Mouse (Mus musculus) heart, embryonic 12.5 days (tissue): ENCODE measurements at regions not wholly inside any gene's neighbourhood (a gene's known extent, or its start where the extent isn't known, plus 50 kb on each side); places are given as distances from the start of the nearest gene placed in this dataset.

ENCODE experiments used
- ATAC-seq: fragments of 200-750 bp; cut with Nextera tagmentation; 2 replicates; pipeline ENCODE4 v1.8.0; 2017; ENCODE audit warnings: moderate TSS enrichment, moderate library complexity; ENCODE audit not compliant: insufficient number of reproducible peaks, low FRiP score
- H3K27ac ChIP-seq: fragments of 300-500 bp; sonication (generic); 2 replicates; pipeline ENCODE4 v1.5.1; 2016; ENCODE audit warnings: mild to moderate bottlenecking, moderate library complexity; ENCODE audit not compliant: poor library complexity, severe bottlenecking
- H3K27me3 ChIP-seq: fragments of 300-500 bp; sonication (generic); replicated peaks from 2 replicates; pipeline ENCODE4 v1.6.1; 2016; ENCODE audit warnings: mild to moderate bottlenecking, moderate library complexity
- H3K36me3 ChIP-seq: fragments of 300-500 bp; sonication (generic); 2 replicates; pipeline ENCODE4 v1.6.1; 2016; ENCODE audit warnings: mild to moderate bottlenecking, moderate library complexity
- H3K4me1 ChIP-seq: fragments of 300-500 bp; sonication (generic); replicated peaks from 2 replicates; pipeline ENCODE4 v1.6.1; 2016; ENCODE audit warnings: mild to moderate bottlenecking
- H3K4me2 ChIP-seq: fragments of 300-500 bp; sonication (generic); 2 replicates; pipeline ENCODE4 v1.6.1; 2016; ENCODE audit warnings: mild to moderate bottlenecking, moderate library complexity
- H3K4me3 ChIP-seq: fragments of 300-500 bp; sonication (generic); 2 replicates; pipeline ENCODE4 v1.5.1; 2016; ENCODE audit warnings: mild to moderate bottlenecking
- H3K9ac ChIP-seq: fragments of 300-500 bp; sonication (generic); 2 replicates; pipeline ENCODE4 v1.6.1; 2016; ENCODE audit warnings: mild to moderate bottlenecking, moderate library complexity
- H3K9me3 ChIP-seq: fragments of 300-500 bp; sonication (generic); replicated peaks from 2 replicates; pipeline ENCODE4 v1.6.1; 2016; ENCODE audit warnings: mild to moderate bottlenecking, moderate library complexity
- WGBS: fragments of 180-500 bp; shearing (Covaris S2); methylation state at CpG from one replicate; pipeline ENCODE4 v1.1.7; 2016; 5-methylcytosine and 5-hydroxymethylcytosine counted together

DNA sequence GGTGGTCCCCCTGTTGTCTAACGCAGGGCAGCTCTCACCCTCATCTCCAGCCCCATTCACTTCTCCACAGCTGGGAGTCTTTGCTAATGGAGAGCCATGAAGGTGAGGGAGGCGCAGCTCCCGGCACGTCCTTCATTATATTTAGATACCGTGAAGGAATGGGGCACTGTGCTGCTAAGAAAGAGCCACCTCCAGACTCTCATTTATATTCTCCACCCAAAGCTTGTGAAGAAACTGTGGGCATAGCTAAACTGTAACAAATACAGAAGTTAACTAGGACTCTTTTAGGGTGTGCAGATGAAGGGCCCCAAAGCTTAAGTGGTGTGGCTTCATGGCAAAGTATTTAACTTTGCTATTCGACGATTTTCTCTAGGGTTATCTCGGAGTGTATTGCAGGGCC lies 136.4 kb downstream of the Ddx11 start:
- no peak overlapping the region for H3K4me3 ChIP-seq
- H3K27me3 ChIP-seq, result no peaks in the 10 kb centered on the region
- H3K4me1 ChIP-seq, result peaks cover 8% of the 10 kb centered on the region
- no peak overlapping the region for H3K27ac ChIP-seq
- no peak overlapping the region for H3K4me2 ChIP-seq
- no peaks in the 10 kb centered on the region for H3K36me3 ChIP-seq
- 64% methylated on average over 8 of the region's 8 CpGs for WGBS
- no peaks in the 10 kb centered on the region for H3K9me3 ChIP-seq
- no peak overlapping the region for H3K9ac ChIP-seq
- no peak for ATAC-seq

- H3K36me3 ChIP-seq, result no peaks in the 10 kb centered on the region
- no peak for ATAC-seq
- WGBS, result 48% methylated on average over 4 of the region's 4 CpGs
- H3K27me3 ChIP-seq, result 0 out of 2 replicates have a peak, but pooled peaks cover 6% of the 10 kb centered on the region
- no peaks in the 10 kb centered on the region for H3K9me3 ChIP-seq
- H3K4me1 ChIP-seq, result no peaks in the 10 kb centered on the region
- H3K4me2 ChIP-seq, result no peak overlapping the region
- H3K9ac ChIP-seq, result no peak overlapping the region
- H3K27ac ChIP-seq, result no peak overlapping the region
- H3K4me3 ChIP-seq, result no peak overlapping the region
These were observed 139.4 kb downstream of the Ddx11 start for GRCm38 (mm10) chr17:66262681-66263240.

- no peak overlapping the region for H3K4me3 ChIP-seq
- no peaks in the 10 kb centered on the region for H3K36me3 ChIP-seq
- H3K27me3 ChIP-seq, result 0 out of 2 replicates have a peak, but pooled peaks cover 6% of the 10 kb centered on the region
- no peaks in the 10 kb centered on the region for H3K9me3 ChIP-seq
- H3K27ac ChIP-seq, result no peak overlapping the region
- no peaks in the 10 kb centered on the region for H3K4me1 ChIP-seq
- no peak overlapping the region for H3K9ac ChIP-seq
- ATAC-seq, result no peak
- 84% methylated on average over 4 of the region's 4 CpGs for WGBS
- no peak overlapping the region for H3K4me2 ChIP-seq
These were observed 140.1 kb downstream of the Ddx11 start for GRCm38 (mm10) chr17:66263405-66263804.

GRCm38 (mm10) chr17:66266803-66267202 lies 143.5 kb downstream of the Ddx11 start:
- ATAC-seq, result no peak
- WGBS, result 75% methylated on average over 5 of the region's 5 CpGs

DNA sequence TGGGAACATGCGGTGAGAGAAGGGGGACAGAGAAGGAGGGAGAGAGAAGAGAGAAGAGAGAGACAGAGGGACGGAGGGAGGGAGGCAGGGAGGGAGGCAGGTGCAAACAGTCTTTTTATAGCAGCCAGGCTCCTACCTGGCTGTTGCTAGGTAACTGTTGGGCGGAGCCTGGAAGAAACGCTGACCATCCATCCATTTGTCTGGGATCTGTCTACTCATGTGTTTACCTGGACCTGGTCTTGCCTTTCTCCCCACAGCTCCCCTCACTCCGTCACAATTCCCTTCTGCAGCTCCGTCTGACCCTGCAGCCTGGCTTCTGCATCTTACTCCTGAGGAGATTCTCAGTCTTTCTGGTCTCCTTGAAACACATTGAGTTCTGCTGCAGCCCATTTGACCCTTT lies 144.5 kb downstream of the Ddx11 start:
- 63% methylated on average over 6 of the region's 6 CpGs for WGBS

More at GRCm38 (mm10) chr17:66266803-66267202, 143.5 kb downstream of the Ddx11 start:
- H3K36me3 ChIP-seq, result no peaks in the 10 kb centered on the region
- H3K9ac ChIP-seq, result no peak overlapping the region
- no peaks in the 10 kb centered on the region for H3K4me1 ChIP-seq
- H3K4me3 ChIP-seq, result no peak overlapping the region
- 0 out of 2 replicates have a peak, but pooled peaks cover 6% of the 10 kb centered on the region for H3K27me3 ChIP-seq
- no peak overlapping the region for H3K4me2 ChIP-seq
- no peaks in the 10 kb centered on the region for H3K9me3 ChIP-seq
- H3K27ac ChIP-seq, result no peak overlapping the region

GRCm38 (mm10) chr17:66269567-66269966 lies 146.2 kb downstream of the Ddx11 start:
- WGBS, result 69% methylated on average over 6 of the region's 6 CpGs
- Histone ChIP-seq H3K27ac (no peak overlapping the region), H3K36me3 (no peaks in the 10 kb centered on the region), H3K9me3 (no peaks in the 10 kb centered on the region), H3K4me3 (no peak overlapping the region), H3K9ac (no peak overlapping the region), H3K4me2 (no peak overlapping the region), H3K27me3 (0 out of 2 replicates have a peak, but pooled peaks cover 6% of the 10 kb centered on the region), H3K4me1 (no peaks in the 10 kb centered on the region)
- no peak for ATAC-seq

More for the DNA sequence above, 144.5 kb downstream of the Ddx11 start:
- H3K27ac ChIP-seq, result no peak overlapping the region
- H3K27me3 ChIP-seq, result 0 out of 2 replicates have a peak, but pooled peaks cover 6% of the 10 kb centered on the region
- ATAC-seq, result no peak
- H3K4me2 ChIP-seq, result no peak overlapping the region
- H3K9ac ChIP-seq, result no peak overlapping the region
- no peak overlapping the region for H3K4me3 ChIP-seq
- H3K9me3 ChIP-seq, result no peaks in the 10 kb centered on the region
- no peaks in the 10 kb centered on the region for H3K4me1 ChIP-seq
- no peaks in the 10 kb centered on the region for H3K36me3 ChIP-seq

DNA sequence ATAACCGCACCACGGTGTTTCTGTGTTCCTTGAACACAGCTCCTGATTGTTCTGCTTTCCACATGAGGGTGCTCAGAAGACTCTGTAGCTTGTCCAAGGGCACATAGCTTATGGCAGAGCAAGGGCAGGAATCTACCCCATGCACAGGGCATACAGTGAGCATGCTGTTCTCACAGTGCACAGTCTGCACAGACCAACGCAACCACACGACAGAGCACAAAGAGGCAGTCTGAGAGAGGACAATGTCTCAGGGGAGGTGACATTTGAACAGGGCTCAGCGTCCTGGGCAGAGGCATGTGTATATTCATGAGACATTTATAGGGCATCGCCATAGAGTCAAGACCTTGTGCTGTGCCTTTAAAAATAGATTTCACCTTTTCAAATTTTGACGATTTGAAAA lies 148.6 kb downstream of the Ddx11 start:
- ATAC-seq, result no peak
- Histone ChIP-seq H3K4me3 (no peak overlapping the region), H3K4me2 (no peak overlapping the region), H3K36me3 (no peaks in the 10 kb centered on the region), H3K9ac (no peak overlapping the region), H3K9me3 (no peaks in the 10 kb centered on the region), H3K4me1 (peaks cover 2% of the 10 kb centered on the region; the same call in 1 of the 2 replicates), H3K27ac (no peak overlapping the region), H3K27me3 (no peaks in the 10 kb centered on the region)
- WGBS, result 82% methylated on average over 7 of the region's 7 CpGs

- WGBS, result 48% methylated on average over 13 of the region's 13 CpGs
- H3K27me3 ChIP-seq, result no peaks in the 10 kb centered on the region
- no peak overlapping the region for H3K9ac ChIP-seq
- peaks cover 7% of the 10 kb centered on the region; the same call in 1 of the 2 replicates for H3K4me1 ChIP-seq
- H3K27ac ChIP-seq, result no peak overlapping the region
- 0 out of 2 replicates have a peak overlapping the region, but pooled peaks have one; percentile 26 for H3K4me2 ChIP-seq
- ATAC-seq, result no peak
- no peaks in the 10 kb centered on the region for H3K9me3 ChIP-seq
- no peaks in the 10 kb centered on the region for H3K36me3 ChIP-seq
- H3K4me3 ChIP-seq, result no peak overlapping the region
These were observed 153.5 kb downstream of the Ddx11 start for GRCm38 (mm10) chr17:66276778-66277177.

- H3K9ac ChIP-seq, result no peak overlapping the region
- 76% methylated on average over 5 of the region's 5 CpGs for WGBS
- H3K27me3 ChIP-seq, result no peaks in the 10 kb centered on the region
- no peaks in the 10 kb centered on the region for H3K36me3 ChIP-seq
- no peak overlapping the region for H3K27ac ChIP-seq
- ATAC-seq, result no peak
- H3K9me3 ChIP-seq, result no peaks in the 10 kb centered on the region
- no peak overlapping the region for H3K4me3 ChIP-seq
- H3K4me1 ChIP-seq, result peaks cover 7% of the 10 kb centered on the region; the same call in 1 of the 2 replicates
- H3K4me2 ChIP-seq, result no peak overlapping the region
These were observed 154.7 kb downstream of the Ddx11 start for GRCm38 (mm10) chr17:66278037-66278436.

- Histone ChIP-seq H3K4me2 (no peak overlapping the region), H3K4me3 (no peak overlapping the region), H3K27me3 (no peaks in the 10 kb centered on the region), H3K9me3 (no peaks in the 10 kb centered on the region), H3K9ac (no peak overlapping the region), H3K4me1 (no peaks in the 10 kb centered on the region), H3K36me3 (no peaks in the 10 kb centered on the region), H3K27ac (no peak overlapping the region)
- 82% methylated on average over 10 of the region's 10 CpGs for WGBS
- ATAC-seq, result no peak
These were observed 162.0 kb downstream of the Ddx11 start for GRCm38 (mm10) chr17:66285295-66285694.
